Mouse (Mus musculus): Measurements from ENCODE around the gene Vmn2r83.

The Vmn2r83 gene

DNA sequence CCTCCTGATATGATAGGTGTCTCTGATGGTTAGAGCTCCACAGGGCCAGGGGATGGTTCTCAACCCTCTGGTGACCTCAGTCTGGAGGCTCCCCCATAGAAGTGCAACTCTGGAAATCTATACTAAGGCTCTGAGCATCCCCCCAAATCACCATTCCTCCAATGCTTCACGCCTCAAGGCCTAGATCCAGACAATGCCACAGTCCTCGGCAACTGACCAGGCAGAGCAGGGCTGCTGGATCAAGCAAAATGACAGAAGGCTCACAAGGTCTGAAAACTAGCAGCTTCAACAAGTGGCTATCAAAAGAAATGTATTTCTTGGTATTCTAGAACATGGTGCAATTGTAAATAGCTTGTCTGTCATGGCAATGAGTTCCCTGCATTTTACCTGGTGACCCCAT lies 69.2 kb downstream of the Vmn2r83 start:
- no peak for DNase-seq (ENCODE audit: low spot score)

DNA sequence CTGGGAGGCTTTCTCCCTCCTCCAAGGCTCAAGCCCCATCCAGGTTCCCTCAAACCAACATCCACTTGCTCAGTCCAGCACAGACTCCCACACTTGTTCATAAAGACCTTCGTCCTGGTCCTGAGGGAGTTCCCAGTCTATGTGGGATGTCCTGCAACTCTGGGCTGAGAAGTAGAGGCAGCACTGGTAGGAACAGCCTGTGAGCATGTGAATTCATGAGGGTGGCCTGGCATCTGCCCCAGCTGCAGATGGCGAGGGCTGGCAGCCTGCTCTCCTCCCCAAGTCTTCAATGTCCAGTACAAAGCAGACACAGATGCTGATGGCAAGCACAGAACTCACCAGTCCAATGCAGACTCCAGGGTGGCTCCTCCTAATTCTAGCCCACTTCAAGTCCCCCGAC lies 69.8 kb downstream of the Vmn2r83 start:
- DNase-seq (ENCODE audit: low spot score): no peak

GRCm38 (mm10) chr10:79538873-79539272 lies 70.3 kb downstream of the Vmn2r83 start:
- no peak for DNase-seq (ENCODE audit: low spot score)

DNA sequence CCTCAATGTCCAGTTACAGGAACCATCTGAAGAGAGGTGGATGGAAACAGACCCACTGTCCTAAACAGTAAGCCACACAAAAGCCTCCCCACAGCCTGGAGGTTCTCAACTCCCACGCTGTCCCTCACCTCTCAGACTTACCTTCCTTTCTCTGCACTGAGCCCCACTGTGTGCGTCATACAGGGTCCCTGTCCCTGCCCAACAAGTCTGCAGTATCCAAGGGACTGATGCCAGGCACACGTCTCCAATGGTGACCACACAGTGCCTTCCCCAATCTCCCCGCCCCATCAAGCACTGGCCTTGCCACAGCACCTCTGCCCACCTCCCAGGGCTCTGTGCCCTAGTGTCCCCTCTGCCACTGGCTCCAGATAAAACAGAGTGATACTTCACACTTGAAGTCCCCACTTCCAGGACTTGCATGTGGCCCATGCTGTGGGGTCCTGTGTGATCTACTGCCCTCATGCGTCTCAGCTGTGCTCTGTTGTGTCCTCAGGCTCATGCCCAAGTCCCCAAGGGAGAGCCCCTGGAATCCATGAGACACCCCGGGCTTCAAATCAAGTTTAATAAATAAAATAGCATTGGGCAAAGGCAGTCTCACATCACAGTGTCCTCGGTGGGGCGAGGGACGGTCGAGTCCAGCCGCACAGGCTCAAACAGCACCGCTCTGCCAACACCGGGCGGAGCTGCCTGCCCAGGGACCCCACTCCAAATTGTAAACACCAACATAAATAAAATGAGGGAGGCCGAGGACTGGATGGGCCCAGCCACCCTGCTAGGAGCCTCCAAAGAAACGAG lies 71.4 kb downstream of the Vmn2r83 start:
- DNase-seq (ENCODE audit: low spot score): no peak

GRCm38 (mm10) chr10:79540746-79541145 lies 72.2 kb downstream of the Vmn2r83 start:
- no peak for DNase-seq (ENCODE audit: low spot score)

GRCm38 (mm10) chr10:79541522-79541921 lies 73.0 kb downstream of the Vmn2r83 start:
- DNase-seq (ENCODE audit: low spot score): no peak

GRCm38 (mm10) chr10:79542171-79542570 lies 73.6 kb downstream of the Vmn2r83 start:
- DNase-seq (ENCODE audit: low spot score): no peak
